9 mouse cellular contexts compared by ENCODE assay signal in the genomic region with DNA sequence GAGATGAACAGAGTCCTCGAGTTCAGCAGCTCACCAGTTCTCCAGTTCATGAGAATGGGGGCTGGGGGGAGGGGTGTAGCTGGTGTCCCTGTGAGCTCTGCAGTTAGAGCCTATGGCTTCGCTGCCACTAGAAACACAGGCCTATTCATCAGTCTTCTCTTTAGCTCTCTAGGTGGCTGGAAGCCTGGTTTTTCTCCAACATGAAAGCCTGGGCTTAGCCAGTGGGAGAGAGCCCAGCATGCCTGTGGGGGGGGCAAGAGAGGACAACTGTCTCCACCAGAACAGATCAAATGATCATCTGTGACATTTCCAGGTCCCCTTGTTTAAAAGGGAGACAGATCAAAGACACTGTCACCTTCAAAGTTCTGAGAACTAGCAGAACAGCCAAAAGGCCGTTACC.
A peak's percentile ranks its signal among the peaks of the same experiment; 100 is the strongest.
DNase-seq lines count a peak whose midpoint lies in the region; ATAC-seq lines count a peak whose summit lies in the region.
"Had no signal": no experiment of that assay in that cellular context is flagged by ENCODE, and none has a peak within 500 bp of the region (broad histone marks: within the 10 kb centered on the region; RNA-seq: fewer than 3 reads in every experiment).

No protein-coding gene starts in this region.

- DNase-seq in kidney, adult 18-20 months: no peak
- peak; percentile 54 for DNase-seq in cerebellum, adult 11-12 months
- peak; percentile 28 to 61 for DNase-seq in cerebellum, postnatal 10 days
- peak; percentile 46 for DNase-seq in limb, embryonic 11.5 days (ENCODE audit: low spot score)
- no peak for DNase-seq in gastrocnemius, postnatal 14 days
- no peak for DNase-seq in heart, adult 9 months (ENCODE audit: low spot score in 2 of 2)

- 0 out of 2 replicates have a peak, but pooled peaks have one; percentile 13 for ATAC-seq in kidney, embryonic 15.5 days (replicated peaks; ENCODE audit: low FRiP score)
- ATAC-seq in limb, embryonic 11.5 days (ENCODE audit: insufficient number of reproducible peaks, low FRiP score, low TSS enrichment, low read depth): no peak; the same call in 1 of the 2 replicates
- no peak for ATAC-seq in monocyte, adult 5-6 weeks (replicated peaks; ENCODE audit: insufficient number of reproducible peaks, low FRiP score, low TSS enrichment, poor library complexity, severe bottlenecking)

- intact Hi-C loops in gastrocnemius, postnatal 14 days (cut with DNase I; ENCODE audit: low total_unique reads): no loop called here

- H3K4me1 ChIP-seq in kidney, embryonic 15.5 days: peaks cover 25% of the 10 kb centered on the region
- peaks cover 10% of the 10 kb centered on the region for H3K4me1 ChIP-seq in limb, embryonic 11.5 days (ENCODE audit: control insufficient read depth, insufficient read depth, low read length)

- no peaks in the 10 kb centered on the region for H3K27me3 ChIP-seq in kidney, embryonic 15.5 days
- no peaks in the 10 kb centered on the region for H3K27me3 ChIP-seq in limb, embryonic 11.5 days (ENCODE audit: control insufficient read depth, insufficient read depth, low read length)

- WGBS in kidney, embryonic 15.5 days: 26% methylated on average over 3 of the region's 3 CpGs
- WGBS in limb, embryonic 11.5 days: 12% methylated on average over 3 of the region's 3 CpGs

- peak overlapping the region; percentile 37 for H3K27ac ChIP-seq in kidney, embryonic 15.5 days
- H3K27ac ChIP-seq in limb, embryonic 11.5 days (replicated peaks; ENCODE audit: low read depth, low read length): peak overlapping the region; percentile 8; the same call in 1 of the 2 replicates

- H3K4me3 ChIP-seq in kidney, embryonic 15.5 days (replicated peaks): no peak overlapping the region
- H3K4me3 ChIP-seq in limb, embryonic 11.5 days (ENCODE audit: low read depth, low read length): no peak overlapping the region

- no peaks in the 10 kb centered on the region for H3K9me3 ChIP-seq in kidney, embryonic 15.5 days (replicated peaks)
- H3K9me3 ChIP-seq in limb, embryonic 11.5 days (ENCODE audit: control insufficient read depth, low read length): no peaks in the 10 kb centered on the region
- H3K9me3 ChIP-seq: G1E had no signal

- no peak overlapping the region for H3K9ac ChIP-seq in kidney, embryonic 15.5 days
- no peak overlapping the region for H3K9ac ChIP-seq in limb, embryonic 11.5 days (ENCODE audit: low read length)

- no peaks in the 10 kb centered on the region for H3K36me3 ChIP-seq in kidney, embryonic 15.5 days
- no peaks in the 10 kb centered on the region for H3K36me3 ChIP-seq in limb, embryonic 11.5 days (ENCODE audit: control insufficient read depth, insufficient read depth, low read length)
- H3K36me3 ChIP-seq: G1E had no signal

- no peak overlapping the region for H3K4me2 ChIP-seq in kidney, embryonic 15.5 days
- no peak overlapping the region for H3K4me2 ChIP-seq in limb, embryonic 11.5 days (ENCODE audit: low read depth, severe bottlenecking)

Comparison
In these comparisons a context has a peak if more than half of its experiments do, and no peak if none do; other contexts are left out.
1. DNase-seq: peak in cerebellum, adult 11-12 months (single experiment), cerebellum, postnatal 10 days (2 of 2) and limb, embryonic 11.5 days (single experiment); none in kidney, adult 18-20 months (single experiment), gastrocnemius, postnatal 14 days (single experiment) and heart, adult 9 months (0 of 2).